Mouse (Mus musculus) cerebellum, postnatal 25 days (tissue): ENCODE measurements at regions not wholly inside any gene's neighbourhood (a gene's known extent, or its start where the extent isn't known, plus 50 kb on each side); places are given as distances from the start of the nearest gene placed in this dataset.

Experiments used
- DNase-seq, 2 experiments: peaks; one replicate each; pipeline ENCODE4 v3.0.0; 2021; ENCODE audit warnings: mixed read lengths in 2 of 2

DNA sequence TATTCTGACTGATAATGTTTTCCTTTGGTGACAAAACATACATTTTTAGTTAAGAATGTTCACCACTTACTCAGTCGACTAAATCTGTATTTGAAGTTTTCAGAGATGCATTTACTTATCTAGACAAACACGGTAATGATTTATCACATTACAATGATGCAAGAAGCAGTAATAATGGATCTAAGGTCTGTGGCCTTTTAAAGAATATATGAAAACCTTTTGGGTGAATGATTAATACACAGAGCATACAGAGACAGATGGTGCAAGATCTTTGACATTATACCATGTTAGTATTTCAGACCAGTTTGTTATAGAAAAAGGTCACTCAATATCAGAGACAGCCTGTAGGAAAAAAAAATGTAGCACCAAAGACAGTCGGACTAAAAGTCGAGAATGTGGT, 1004.2 kb upstream of the Ncam2 start:
- DNase-seq, result no peak

DNA sequence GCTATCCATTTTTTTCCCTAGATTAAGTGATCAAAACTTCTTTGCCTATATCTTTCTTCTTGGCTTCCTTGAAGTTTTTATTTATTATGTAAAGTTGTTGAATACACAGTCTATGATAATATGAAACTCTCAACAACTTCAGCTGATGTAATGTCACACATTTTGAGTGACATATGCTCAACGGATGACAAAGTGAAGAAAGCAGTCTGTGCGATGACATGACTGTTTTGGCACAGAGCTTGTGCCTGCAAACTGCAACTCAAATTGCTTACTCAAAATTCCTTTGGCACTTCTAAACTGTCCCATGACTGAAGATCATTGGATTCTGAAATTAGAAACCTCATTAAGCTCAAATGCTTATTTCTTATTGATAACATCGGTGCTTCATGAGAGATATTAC, 997.7 kb upstream of the Ncam2 start:
- no peak for DNase-seq

DNA sequence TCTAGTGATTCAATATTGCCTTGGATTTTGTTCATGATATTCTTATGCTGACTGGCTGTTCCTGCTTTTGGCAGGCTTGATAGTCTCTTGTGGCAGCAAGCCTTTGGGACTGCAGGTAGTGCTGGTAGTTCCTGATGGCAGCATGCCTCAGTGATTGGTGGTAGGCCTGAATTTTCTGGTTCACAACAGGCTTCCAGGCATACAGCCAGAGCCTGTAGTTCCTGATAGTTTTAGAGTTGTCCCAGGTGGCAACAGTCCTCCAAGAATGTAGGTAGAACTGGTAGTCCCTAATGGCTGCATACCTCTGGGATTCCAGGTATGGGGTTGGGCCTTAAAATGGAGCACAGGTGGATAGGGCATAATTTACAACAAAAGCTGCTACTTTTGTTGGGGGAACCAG, 987.7 kb upstream of the Ncam2 start:
- DNase-seq, result peak; percentile 78 to 82

DNA sequence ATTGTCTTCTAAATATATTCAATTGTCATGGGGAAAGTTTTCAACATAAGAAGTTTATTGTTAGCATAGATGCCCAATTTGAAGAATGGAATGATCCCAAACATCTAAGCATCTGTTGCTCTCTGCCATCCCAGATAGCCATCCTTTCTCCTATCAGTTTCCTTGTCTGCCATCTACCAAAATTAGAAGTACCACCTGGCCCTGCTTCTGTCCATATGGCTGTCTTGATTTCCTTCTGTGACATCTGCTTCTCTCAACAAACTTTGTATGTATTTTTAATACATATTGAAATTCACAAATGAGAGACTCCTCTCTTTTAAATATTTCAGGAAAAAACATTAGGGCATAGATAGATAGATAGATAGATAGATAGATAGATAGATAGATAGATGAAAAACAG, 945.1 kb upstream of the Ncam2 start:
- peak; percentile 11 to 17 for DNase-seq

DNA sequence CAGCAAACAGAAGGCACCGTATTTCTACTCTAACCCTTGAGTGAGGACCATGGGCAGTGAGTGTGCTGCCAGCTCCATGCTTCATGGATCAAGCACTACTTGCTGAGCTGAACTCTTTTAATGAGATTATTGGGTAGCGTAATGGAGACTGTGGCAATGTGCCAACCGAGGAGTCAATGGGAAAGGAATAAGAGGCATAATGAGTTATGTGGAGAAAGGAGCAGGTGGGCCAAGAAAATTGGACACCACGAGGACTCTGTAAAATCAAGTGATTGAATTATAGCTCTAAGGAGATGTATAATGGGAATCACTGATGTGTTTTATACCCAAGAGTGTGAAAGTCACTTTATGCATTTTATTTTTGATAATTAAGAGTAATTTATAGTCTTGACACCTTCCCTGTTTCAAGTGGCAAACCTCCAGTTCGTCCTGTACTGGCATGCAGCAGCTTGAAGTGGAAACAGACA, 934.3 kb upstream of the Ncam2 start:
- DNase-seq, result peak in 1 of 2 experiments; percentile 24

DNA sequence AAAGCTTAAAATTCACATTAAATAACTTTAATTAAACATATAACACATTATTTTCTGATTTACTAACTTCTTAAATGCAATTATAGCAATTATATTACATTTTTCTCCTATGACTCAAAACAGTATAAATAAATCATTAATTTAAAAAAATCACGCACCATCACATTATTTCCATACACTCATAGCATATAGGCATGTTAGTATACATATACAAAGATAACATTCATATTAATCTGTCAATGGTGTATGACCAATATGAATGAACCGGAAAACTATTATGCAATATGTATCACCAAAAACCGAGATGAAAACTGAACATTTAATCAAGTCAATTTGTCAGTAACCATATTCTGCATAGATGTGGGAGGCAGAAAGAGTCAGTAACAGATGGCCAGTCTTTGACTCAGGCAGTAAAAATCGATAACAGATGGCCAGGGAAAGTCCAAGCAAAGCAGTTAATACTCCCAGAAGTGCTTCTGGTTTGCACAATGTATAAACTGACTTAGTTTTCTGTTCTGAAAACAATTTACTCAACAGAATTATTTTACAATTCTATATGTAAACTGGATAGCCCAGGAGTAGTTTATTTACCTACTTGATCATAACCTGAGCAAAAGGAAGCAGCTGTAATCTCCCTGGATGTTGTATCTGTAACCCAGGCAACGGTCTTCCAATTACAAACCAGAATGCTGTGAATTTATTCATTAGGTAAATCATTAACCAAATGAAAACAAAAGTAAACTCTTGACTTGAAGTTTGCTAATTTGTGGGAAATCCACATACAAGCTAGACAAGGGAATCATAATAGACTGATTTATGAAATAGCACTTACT, 928.0 kb upstream of the Ncam2 start:
- DNase-seq, result no peak
